Mouse (Mus musculus) left cerebral cortex, postnatal 4 days (tissue): ENCODE measurements around the gene Abat. TPM values are rescaled to one million over a fixed set of nuclear protein-coding genes. Genes with fewer than 3 reads are reported as not detected.

Experiments used
- DNase-seq: peaks from one replicate; pipeline ENCODE4 v3.0.0-alpha.2; 2022
- intact Hi-C: fragments of 180-260 bp; cut with DNase I; formaldehyde crosslinking; loops from one replicate; pipeline ENCODE4 v1.15.1; 2025
- total RNA-seq, 2 experiments: library from RNA; stranded (reverse); gene quantifications; 2 replicates each; pipeline ENCODE4 v1.2.3; 2021

Gene Abat
- total RNA-seq, 2 experiments from 2014 or later, result 53.4 to 67.4 TPM

DNA sequence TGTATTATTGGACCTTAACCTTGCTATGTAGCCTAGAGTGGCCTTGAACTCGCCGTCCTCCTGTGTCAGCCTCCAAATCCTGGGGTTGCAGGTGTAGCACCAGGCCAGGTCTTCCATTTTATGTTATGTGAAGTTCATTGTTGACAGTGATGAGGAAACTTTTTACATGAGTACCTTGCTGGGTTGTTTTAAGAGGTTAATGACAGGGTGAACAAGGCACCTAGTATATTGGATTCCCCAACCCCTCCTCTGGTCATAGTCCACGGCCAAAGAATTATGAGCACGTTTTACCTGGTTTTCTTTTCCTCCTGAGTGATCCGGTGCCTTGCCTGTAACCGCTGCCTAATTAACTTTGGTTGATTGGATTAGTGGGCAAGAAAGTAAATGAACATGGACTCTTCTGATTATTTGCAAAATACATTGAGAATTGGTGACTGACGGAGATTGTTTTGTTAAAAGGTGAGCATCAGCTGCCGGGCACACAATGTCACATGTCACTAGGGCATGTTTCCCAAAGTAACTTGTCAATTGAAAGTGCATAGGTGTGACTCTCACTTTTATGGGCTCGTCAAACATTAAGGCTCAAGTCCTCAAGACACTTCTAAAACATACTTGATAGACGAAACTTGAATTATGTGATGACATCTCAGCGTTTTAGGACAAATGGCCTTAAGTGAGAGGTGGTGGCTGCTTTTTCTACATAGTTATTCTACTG, 57.8 kb downstream of the Abat start:
- intact Hi-C loops, result no loop called here
- no peak for DNase-seq

DNA sequence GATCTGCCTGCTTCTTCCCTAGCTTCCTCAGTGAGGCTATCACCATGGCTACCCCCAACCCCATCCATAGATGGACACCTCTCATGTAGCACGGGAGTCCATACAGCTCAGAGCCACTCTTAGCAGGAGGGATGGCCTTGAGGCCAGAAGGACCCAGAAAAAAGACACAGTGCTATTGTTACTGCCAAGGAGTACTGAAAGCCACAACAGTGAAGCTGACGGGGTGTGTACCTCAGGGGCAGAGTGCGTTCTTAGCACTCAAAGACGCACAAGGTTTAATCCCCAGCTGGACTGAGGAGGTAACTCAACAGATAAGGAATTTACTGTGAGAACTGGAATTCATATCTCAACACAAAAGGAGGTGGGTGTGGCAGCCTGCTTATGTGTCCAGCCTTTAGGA, 59.8 kb downstream of the Abat start:
- intact Hi-C loops, result no loop called here
- no peak for DNase-seq

DNA sequence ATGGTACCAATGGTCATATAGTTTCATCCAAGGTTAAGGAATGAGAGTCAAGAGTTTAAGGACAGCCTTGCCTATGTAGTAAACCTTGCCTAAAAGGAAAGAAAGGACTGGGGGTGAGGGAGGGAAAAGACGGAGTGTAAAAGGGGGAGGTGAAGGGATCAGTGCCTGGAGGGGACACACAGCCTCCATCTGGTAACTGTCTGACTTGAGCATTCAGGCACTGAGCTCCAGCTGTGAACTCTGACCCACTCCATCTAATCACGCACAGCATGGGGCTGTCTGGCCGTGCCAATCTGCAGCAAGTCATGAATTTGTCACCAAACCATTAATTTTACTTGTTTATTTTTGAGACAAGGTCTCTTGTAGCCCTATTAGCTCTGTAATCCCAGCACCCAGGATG, 60.5 kb downstream of the Abat start:
- intact Hi-C loops, result no loop called here
- DNase-seq, result peak; percentile 45

DNA sequence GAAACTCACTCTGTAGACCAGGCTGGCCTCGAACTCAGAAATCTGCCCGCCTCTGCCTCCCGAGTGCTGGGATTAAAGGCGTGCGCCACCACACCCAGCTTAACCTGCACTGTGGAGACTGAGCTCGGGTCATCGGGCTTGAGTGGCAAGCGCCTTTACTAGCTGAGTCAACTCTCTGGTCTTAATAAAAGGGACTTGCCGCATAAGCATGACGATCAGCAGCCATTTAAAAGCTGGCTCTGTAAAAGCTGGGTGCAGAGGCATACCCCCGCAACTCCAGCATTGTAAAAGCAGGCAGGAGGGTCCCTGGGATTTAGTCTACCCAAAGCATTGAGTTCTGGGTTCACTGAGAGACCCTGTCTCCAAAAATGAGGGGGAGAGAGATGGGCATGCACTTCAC, 61.1 kb downstream of the Abat start:
- intact Hi-C loops, result no loop called here
- no peak for DNase-seq

DNA sequence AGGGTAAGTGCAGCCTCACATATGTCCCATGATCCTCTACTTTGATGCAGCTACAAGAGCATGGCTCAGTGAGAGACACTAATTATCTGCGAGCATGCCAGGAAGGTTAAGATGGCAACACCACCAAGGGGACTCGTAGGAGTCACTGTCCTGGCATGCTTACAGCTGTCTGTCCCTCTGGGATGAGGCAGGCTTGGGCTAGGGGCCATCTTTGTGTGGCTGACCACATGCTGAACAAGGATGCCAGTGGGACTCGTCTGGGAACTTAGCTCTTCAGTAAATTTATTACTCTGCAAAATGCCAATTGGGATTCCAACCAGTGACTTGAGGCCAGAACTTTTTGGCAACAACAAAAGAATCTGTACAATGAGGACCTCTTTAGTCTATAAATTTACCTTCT, 62.9 kb downstream of the Abat start:
- intact Hi-C loops, result no loop called here
- peak; percentile 15 for DNase-seq

DNA sequence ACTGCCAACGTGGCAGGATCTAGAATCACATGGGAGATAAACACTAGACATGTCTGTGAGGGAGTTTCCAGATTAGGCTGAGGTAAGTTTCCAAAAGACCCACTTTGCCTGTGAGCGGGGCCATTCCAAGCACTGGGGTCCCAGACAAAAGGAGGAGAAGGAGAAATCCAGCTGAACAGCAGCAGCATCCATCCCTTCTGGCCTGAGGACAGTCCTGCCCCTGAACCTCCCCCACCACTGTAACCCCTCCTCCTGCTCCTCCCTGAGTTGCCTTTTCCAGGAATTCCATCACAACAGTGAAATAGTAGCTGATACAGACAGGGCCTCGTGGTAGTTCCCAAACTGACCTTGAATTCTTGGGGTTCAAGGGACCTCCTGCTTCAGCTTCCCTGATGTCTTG, 63.7 kb downstream of the Abat start:
- intact Hi-C loops, result no loop called here
- no peak for DNase-seq

DNA sequence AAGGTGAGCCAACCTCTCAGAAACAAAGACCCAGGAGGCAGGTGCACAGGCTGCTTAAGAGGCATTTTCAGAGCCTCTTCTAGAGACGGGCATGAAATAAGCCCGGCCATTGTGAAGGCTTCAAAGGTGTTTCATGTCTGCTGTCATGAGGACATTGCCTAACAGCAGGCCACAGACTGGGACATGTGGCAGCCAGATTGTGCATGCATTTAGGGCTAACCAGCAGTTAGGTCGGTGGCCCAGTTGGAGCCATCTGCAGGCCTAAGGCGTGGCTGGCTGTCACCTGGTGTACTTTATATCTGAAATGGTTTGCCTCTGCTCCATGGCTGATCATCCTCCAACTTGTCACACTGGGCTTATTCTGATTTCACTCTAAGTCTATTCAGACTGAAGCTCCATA, 65.1 kb downstream of the Abat start:
- intact Hi-C loops, result no loop called here
- no peak for DNase-seq

DNA sequence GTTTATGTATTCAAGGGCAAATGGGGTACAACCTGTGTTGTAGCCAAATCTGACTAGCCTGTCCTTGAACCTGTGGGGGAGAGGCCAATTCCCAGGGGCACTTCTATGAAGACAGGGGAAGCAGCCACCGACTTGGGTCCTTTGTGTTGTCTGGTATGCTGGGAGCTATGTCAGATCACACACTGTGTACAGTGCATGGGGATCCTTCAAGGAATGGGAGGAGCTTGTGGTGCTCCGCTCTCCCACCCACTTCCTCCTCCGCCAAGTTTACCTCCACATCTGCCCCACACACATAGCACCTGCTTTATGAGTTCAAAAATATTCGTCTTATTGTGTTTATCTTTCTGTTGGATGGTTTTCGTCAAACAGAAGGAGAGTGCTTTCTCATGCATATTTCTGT, 66.3 kb downstream of the Abat start:
- intact Hi-C loops, result no loop called here
- DNase-seq, result no peak

DNA sequence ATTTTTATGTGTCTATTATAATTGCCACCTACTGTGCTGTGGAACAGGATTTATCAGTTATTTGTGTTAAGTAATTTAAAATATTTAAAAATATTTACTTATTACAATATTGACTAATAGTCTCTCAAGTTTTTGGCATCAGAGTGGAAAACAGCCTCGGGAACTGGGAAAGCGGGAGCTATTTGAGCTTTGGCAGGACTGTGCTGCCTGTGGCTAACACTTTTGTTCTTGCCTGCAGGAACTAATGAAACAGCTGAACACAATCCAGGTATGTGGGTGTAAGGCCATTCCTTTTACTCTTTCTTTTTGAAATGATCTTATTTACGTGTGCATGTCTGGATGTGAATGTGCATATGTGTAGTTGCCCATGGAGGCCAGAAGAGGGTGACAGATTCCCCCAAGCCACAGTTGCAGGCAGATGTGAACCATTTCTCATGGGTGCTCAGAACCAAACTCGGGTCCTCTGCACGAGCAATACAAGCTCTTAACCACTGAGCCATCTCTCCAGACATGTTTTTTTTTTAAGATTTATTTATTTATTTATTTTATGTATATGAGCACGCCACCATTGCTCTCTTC, 68.5 kb downstream of the Abat start:
- DNase-seq, result no peak
- intact Hi-C loops, result no loop called here

DNA sequence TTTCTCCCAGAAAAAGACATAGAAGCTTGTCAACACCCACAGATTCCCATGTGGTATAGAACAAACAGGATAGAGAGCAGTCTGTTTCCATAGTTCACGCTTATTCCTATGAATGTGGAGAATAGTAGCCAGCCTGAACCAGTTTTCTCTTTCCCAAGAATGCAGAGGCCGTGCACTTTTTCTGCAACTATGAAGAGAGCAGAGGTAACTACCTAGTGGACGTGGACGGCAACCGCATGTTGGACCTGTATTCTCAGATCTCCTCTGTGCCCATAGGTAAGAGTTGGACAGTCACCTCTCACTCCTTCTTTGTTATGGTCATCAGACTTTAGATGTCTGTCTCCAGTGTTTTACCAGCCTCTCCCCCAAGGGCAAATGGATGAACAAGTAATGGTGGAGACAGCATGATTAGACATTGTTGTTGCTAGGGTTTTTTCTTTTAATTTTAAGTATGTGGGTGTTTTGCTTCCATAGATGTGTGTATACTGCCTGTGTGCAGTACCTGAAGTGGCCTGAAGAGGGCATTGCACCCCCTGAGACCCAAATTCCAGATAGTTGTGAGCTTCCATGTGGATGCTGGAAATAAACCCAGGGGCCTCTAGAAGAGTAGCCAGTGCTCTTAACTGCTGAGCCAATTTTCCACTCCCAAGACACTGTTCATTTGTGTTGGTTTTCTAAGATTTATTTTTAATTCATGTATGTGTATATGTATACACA, 69.5 kb downstream of the Abat start:
- DNase-seq, result no peak
- intact Hi-C loops, result no loop called here

DNA sequence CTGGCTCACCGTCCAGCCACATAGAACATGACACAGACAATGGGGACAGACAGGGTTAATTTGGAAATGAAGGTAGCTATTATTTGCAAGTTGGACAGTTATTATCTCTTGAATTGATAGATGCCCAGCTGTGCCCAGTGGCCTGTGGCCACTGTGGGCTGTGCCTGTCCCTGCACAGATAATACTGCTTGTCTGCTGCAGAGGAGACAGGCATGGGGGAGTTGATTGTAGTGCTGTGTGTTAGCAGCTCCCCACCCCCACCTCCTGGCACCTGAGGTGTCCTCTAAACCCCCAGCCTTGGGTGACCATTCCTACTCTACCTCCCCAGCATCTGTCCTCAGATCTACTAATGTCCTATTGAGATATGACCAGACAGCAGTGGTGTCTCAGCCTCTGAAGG, 71.0 kb downstream of the Abat start:
- intact Hi-C loops, result no loop called here
- no peak for DNase-seq

DNA sequence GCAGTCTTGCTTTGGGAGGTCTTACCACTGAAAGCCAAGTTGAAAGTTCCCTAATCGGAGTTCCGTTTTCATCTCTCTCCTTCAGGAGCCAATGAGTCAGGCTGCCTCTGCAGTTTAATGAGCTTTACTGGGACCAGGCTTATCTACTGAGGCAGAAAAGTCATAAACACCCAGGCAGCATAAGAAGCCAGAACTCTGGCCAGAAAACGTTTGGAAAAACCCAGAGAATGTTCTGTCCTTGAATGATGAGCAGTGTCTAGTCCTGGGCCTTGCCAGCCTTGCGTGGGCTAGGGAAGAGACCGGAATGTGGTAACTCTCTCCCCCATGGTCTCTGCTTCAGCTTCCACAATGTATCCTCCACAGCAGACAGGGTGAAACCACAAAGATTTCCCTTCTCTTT, 71.8 kb downstream of the Abat start:
- intact Hi-C loops, result no loop called here

DNA sequence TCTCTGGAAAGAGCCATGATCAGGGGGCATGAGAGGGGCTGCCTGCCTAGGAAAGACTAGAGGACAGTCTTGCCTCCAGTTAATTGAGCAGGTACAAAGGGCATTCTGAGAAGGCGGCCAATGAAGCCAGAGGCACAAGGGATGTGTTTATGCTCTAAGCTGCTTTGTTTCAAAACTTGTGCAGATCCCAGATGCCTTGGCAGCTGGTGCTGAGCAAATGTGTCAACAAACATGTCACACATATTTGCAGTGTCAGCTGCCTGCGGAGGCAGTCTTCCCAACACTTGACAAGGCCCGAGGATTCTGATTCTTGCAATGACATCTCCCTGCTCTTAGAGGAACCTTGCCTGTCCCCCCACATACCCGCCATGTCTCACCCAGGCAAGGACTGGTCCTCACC, 82.2 kb downstream of the Abat start:
- intact Hi-C loops, result no loop called here

More for the DNA sequence above, 71.8 kb downstream of the Abat start:
- no peak for DNase-seq

DNA sequence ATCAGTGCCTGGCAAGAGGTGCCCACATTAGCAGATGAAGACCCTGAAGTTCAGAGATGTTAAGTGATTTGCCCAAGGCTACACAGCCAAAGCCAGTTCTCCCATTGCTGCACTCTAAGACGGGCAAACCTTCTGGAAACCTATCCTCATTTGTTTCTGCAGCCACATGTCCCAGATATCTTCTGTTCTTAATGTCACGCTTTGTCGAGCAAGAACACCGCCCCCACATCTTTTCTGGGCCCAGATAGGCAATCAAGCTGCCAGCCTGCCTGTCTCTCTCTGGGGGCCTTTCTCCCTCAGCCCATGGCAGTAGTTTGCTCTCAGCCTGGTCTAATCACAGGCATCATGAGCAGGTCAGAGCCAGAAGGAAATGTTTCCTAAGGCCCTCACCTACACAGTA, 83.1 kb downstream of the Abat start:
- no peak for DNase-seq
- intact Hi-C loops, result no loop called here

More for the DNA sequence above, 82.2 kb downstream of the Abat start:
- no peak for DNase-seq

DNA sequence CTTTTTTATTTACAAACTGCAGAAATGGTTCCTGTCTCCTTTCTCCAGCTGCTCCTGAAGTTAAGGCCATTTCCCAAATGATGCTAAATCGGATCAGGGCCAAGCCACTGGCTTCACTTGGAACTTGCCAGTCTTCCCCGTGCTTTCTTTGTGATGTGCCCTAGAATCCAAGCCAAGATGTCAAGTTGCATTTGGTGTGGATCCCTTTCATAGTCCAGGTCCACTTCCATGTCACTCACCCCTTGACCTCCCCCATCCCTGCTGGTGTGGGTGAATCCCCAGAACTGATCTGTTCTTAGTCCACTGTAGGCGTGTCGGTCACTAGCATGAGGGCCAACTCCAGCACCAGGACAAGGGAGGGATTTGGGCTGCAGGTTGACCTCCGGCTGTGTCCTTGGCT, 84.3 kb downstream of the Abat start:
- intact Hi-C loops, result no loop called here
- no peak for DNase-seq

DNA sequence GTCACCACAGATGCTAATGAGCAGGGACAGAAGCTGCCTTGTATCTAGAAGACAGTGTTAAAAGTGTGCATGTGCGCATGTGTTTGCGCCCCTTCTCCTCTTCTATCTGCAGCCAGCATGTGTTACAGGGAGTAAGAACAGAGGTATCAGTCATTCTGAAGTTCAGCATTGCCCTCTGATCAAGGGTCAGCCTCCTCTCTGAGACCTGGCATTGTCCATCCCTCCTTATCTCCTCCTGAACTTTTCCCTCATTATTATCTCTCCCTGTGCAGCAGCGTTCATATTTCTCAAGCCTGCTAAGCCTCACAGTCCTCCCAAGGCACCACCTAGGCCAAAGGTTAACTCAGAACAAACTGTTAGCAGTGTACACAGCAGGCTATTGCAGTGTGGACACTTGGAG, 90.6 kb downstream of the Abat start:
- intact Hi-C loops, result no loop called here
- no peak for DNase-seq

DNA sequence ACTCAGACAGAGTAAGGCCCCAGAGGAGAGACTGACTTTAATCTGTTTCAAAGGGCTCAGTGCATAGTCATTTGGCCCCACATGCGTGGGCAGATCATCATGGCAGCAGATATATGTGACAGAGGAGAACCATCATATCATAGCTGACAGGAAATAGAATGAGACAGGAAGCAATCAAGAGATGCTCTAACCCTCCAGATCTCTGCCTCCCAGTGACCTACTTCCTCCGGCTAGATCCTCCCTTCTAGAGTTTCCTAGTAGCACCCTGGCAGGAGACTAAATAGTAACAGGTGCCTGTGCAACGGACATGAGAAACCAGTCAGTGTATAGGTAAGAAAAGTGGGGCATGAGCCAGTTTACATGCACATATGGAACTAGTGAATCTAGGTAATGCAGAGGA, 97.2 kb downstream of the Abat start:
- DNase-seq, result no peak
- intact Hi-C loops, result no loop called here

DNA sequence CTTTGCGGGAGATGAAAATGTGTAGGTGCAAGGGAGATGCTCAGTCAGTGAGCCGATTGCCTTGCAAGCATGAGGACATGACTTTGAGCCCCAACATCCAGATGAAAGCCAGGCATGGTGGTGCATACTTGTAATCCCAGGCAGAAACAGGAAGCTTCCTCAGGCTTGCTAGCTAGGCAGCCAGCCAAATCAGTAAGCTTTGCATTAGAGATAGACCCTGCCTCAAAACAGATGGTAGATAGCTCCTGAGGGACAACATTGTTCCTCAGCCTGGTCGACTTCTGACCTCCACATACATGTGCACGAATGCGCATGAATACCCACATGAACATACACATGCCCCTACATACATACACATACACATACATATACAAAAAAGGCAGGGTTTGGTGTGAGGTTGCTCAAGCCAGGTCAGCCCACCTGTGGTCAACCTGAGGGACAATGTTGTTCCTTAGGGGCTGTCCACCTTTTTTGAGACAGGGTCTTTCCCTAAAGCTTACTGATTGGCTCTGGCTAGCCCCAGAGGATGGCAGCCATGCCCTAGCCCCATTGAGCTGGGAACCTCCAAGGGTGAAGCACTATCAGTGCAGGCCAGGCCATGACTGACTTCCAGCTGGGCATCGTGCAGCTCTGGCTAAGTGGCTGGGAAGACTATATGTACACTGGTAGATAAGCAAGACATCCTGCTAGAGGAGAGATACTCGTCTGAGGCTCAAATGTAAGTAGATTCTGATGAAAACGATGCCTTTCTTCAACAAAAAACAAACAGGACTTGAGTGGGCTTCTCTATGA, 99.2 kb downstream of the Abat start:
- intact Hi-C loops, result no loop called here
- DNase-seq, result no peak

DNA sequence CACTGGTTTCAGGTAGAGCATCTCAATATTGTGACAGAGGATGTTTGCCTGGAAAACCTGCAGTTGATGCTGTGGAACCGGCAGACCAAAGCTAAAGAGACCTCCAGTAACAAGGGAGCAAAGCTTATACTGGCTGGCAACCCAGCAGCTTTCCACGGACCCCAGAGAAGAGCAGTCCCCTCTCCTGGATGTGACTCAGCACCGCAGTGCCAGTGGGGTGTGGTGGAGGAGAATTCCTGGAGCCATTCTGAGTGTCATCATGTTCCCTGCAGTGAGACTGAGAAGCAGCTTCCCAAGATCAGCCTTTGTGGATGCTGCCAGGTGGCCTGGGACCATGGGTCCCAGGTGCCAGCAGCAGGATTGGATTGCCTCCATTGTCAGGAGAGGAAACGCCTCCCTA, 99.8 kb downstream of the Abat start:
- peak; percentile 6 for DNase-seq
- intact Hi-C loops, result no loop called here

DNA sequence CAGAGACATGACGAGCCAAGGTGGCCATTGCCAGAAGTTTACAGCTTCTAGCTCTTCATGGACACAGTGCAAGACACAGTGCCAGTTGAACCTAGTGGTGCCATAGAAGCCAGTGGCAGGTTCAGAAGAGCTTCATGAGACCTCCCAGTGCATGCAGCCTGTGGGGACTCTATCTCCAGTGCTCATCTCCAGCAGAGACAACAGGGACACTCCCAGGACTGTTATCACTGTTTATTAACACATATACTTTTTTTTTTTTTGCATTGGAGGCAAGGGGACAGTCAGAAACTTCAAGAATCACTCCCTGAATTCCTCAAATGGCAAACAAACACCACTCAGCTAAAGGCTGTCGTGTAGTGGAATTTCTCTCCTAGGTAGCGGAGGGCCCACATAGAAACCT, 100.2 kb downstream of the Abat start:
- no peak for DNase-seq

DNA sequence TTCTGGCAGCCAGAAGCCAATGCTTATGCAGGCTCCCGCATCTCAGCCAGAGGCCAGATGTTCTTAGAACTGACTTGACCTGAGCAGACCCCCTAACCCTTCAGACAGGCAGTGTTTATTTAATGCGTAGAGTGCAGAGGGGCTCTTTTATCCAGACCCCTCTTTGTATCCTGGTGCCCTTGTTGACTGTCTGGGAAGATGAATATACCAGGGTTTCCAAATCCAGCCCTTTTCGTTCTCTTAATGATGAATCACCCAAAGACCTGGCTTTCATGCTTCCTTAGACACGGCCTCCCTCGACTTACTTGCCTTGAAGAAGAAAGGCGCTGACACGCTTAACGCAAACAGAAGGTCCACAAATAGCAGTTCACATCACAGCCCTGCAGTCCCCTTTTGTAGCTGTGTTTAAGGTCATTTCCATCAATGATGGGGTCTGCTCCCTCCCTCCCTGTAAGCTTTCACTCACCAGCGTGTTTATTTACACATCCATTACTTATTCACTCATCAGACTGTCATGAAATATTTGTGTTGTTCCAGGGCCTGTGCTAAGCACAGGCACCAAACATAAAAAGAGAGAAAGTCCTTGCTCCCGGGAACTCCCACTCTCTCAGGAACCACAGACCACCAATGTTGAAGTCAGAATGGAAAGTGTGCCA, 106.6 kb downstream of the Abat start:
- DNase-seq, result no peak
- intact Hi-C loops, result no loop called here

More for the DNA sequence above, 100.2 kb downstream of the Abat start:
- intact Hi-C loops, result no loop called here
